Mouse (Mus musculus) erythroblast, embryonic 14.5 days (primary cell): ENCODE data around the gene Kmt5b.

ENCODE experiments used
- GATA1 ChIP-seq: IDR thresholded peaks from 2 replicates; pipeline ENCODE4 v1.6.1; 2012; ENCODE audit warnings: low read length, inconsistent platforms, mixed read lengths
- TAL1 ChIP-seq: IDR thresholded peaks from 3 replicates; pipeline ENCODE4 v1.6.1; 2012; ENCODE audit warnings: low read length, inconsistent platforms, mixed read lengths

DNA sequence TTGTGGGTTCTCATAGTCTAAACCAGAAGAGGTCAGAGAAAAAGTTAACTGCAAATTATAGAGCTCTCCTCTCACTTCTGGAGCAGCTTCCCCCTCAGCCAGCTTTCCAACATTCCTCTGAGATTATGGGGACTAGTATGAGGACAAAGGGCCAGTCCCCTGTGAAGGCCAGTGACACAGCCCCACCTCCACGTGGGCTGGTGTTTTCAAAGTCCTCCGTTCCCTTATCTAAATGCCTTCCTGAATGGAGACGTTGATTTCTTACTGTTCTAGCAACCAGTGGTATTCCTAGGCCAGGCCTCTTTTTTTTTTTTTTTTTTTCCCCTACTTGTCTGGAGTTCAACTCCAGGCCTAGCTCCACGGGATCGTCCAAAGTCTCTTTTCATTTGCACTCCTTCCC lies 82.9 kb downstream of the Kmt5b start:
- TF ChIP-seq TAL1 (no peak), GATA1 (no peak)
